Mouse (Mus musculus): Measurements from ENCODE around the gene Sema3e. TPM values are rescaled to one million over a fixed set of nuclear protein-coding genes. Genes with fewer than 3 reads are reported as not detected.

Sema3e gene
- polyA plus RNA-seq, 1 experiment from 2014 or later: 3.3 TPM

- Histone ChIP-seq H3K4me3 (replicated peaks) (no peak overlapping the region), H3K9ac (replicated peaks) (no peak overlapping the region), H3K27me3 (replicated peaks) (no peaks in the 10 kb centered on the region), H3K4me1 (no peaks in the 10 kb centered on the region), H3K36me3 (no peaks in the 10 kb centered on the region), H3K4me2 (no peak overlapping the region), H3K27ac (replicated peaks) (no peak overlapping the region), H3K9me3 (replicated peaks) (no peaks in the 10 kb centered on the region)
- no peak for ATAC-seq (ENCODE audit: low FRiP score)
- WGBS: 38% methylated on average over 5 of the region's 5 CpGs
These were observed 137.5 kb downstream of the Sema3e start for GRCm38 (mm10) chr5:14162579-14162978.

GRCm38 (mm10) chr5:14163280-14163679 lies 138.2 kb downstream of the Sema3e start:
- H3K9me3 ChIP-seq (replicated peaks): no peaks in the 10 kb centered on the region
- no peaks in the 10 kb centered on the region for H3K36me3 ChIP-seq
- no peaks in the 10 kb centered on the region for H3K27me3 ChIP-seq (replicated peaks)
- no peaks in the 10 kb centered on the region for H3K4me1 ChIP-seq
- H3K27ac ChIP-seq (replicated peaks): no peak overlapping the region
- 57% methylated on average over 3 of the region's 3 CpGs for WGBS
- peak; percentile 59 for ATAC-seq (ENCODE audit: low FRiP score)
- no peak overlapping the region for H3K4me2 ChIP-seq
- H3K4me3 ChIP-seq (replicated peaks): no peak overlapping the region
- H3K9ac ChIP-seq (replicated peaks): no peak overlapping the region

- H3K27ac ChIP-seq (replicated peaks): no peak overlapping the region
- H3K4me2 ChIP-seq: no peak overlapping the region
- WGBS: 70% methylated on average over 3 of the region's 3 CpGs
- H3K4me3 ChIP-seq (replicated peaks): no peak overlapping the region
- no peak overlapping the region for H3K9ac ChIP-seq (replicated peaks)
- ATAC-seq (ENCODE audit: low FRiP score): no peak
- H3K36me3 ChIP-seq: no peaks in the 10 kb centered on the region
- H3K4me1 ChIP-seq: no peaks in the 10 kb centered on the region
- no peaks in the 10 kb centered on the region for H3K27me3 ChIP-seq (replicated peaks)
- H3K9me3 ChIP-seq (replicated peaks): no peaks in the 10 kb centered on the region
These were observed 142.7 kb downstream of the Sema3e start for GRCm38 (mm10) chr5:14167776-14168175.

GRCm38 (mm10) chr5:14173355-14174183 lies 148.5 kb downstream of the Sema3e start:
- Histone ChIP-seq H3K27ac (replicated peaks) (no peak overlapping the region), H3K36me3 (no peaks in the 10 kb centered on the region), H3K4me1 (no peaks in the 10 kb centered on the region), H3K27me3 (replicated peaks) (no peaks in the 10 kb centered on the region), H3K4me2 (no peak overlapping the region), H3K9ac (replicated peaks) (no peak overlapping the region), H3K4me3 (replicated peaks) (no peak overlapping the region), H3K9me3 (replicated peaks) (no peaks in the 10 kb centered on the region)
- peak; percentile 65; the same call in 1 of the 2 replicates for ATAC-seq (ENCODE audit: low FRiP score)
- 73% methylated on average over 10 of the region's 10 CpGs for WGBS

- Histone ChIP-seq H3K27ac (replicated peaks) (no peak overlapping the region), H3K36me3 (no peaks in the 10 kb centered on the region), H3K4me2 (no peak overlapping the region), H3K4me3 (replicated peaks) (no peak overlapping the region), H3K9me3 (replicated peaks) (no peaks in the 10 kb centered on the region), H3K27me3 (replicated peaks) (no peaks in the 10 kb centered on the region), H3K9ac (replicated peaks) (no peak overlapping the region), H3K4me1 (no peaks in the 10 kb centered on the region)
- no peak for ATAC-seq (ENCODE audit: low FRiP score)
- 82% methylated on average over 10 of the region's 10 CpGs for WGBS
These were observed 155.5 kb downstream of the Sema3e start for GRCm38 (mm10) chr5:14180571-14180970.

- Histone ChIP-seq H3K9me3 (replicated peaks) (no peaks in the 10 kb centered on the region), H3K27ac (replicated peaks) (no peak overlapping the region), H3K4me1 (no peaks in the 10 kb centered on the region), H3K4me3 (replicated peaks) (no peak overlapping the region), H3K36me3 (no peaks in the 10 kb centered on the region), H3K4me2 (no peak overlapping the region), H3K27me3 (replicated peaks) (no peaks in the 10 kb centered on the region), H3K9ac (replicated peaks) (no peak overlapping the region)
- ATAC-seq (ENCODE audit: low FRiP score): no peak
- 87% methylated on average over 11 of the region's 11 CpGs for WGBS
These were observed 157.1 kb downstream of the Sema3e start for GRCm38 (mm10) chr5:14182156-14182555.

- H3K9ac ChIP-seq (replicated peaks): no peak overlapping the region
- WGBS: 28% methylated on average over 6 of the region's 6 CpGs
These were observed 170.2 kb downstream of the Sema3e start for GRCm38 (mm10) chr5:14195172-14195819.

GRCm38 (mm10) chr5:14198344-14199040 lies 173.4 kb downstream of the Sema3e start:
- WGBS: 80% methylated on average over 3 of the region's 3 CpGs
- no peak overlapping the region for H3K4me3 ChIP-seq (replicated peaks)
- H3K4me2 ChIP-seq: no peak overlapping the region
- no peaks in the 10 kb centered on the region for H3K27me3 ChIP-seq (replicated peaks)
- H3K36me3 ChIP-seq: no peaks in the 10 kb centered on the region
- H3K9me3 ChIP-seq (replicated peaks): no peaks in the 10 kb centered on the region
- no peak for ATAC-seq (ENCODE audit: low FRiP score)
- no peak overlapping the region for H3K27ac ChIP-seq (replicated peaks)
- no peak overlapping the region for H3K9ac ChIP-seq (replicated peaks)
- H3K4me1 ChIP-seq: peaks cover 5% of the 10 kb centered on the region; the same call in 1 of the 2 replicates

More at GRCm38 (mm10) chr5:14195172-14195819, 170.2 kb downstream of the Sema3e start:
- peaks cover 5% of the 10 kb centered on the region; the same call in 1 of the 2 replicates for H3K4me1 ChIP-seq
- no peaks in the 10 kb centered on the region for H3K27me3 ChIP-seq (replicated peaks)
- no peak overlapping the region for H3K27ac ChIP-seq (replicated peaks)
- no peak overlapping the region for H3K4me3 ChIP-seq (replicated peaks)
- H3K9me3 ChIP-seq (replicated peaks): no peaks in the 10 kb centered on the region
- no peaks in the 10 kb centered on the region for H3K36me3 ChIP-seq
- H3K4me2 ChIP-seq: peak overlapping the region; percentile 13; the same call in 1 of the 2 replicates
- peak; percentile 55; the same call in 1 of the 2 replicates for ATAC-seq (ENCODE audit: low FRiP score)

- Histone ChIP-seq H3K4me3 (replicated peaks) (no peak overlapping the region), H3K36me3 (no peaks in the 10 kb centered on the region), H3K9me3 (replicated peaks) (no peaks in the 10 kb centered on the region), H3K27me3 (replicated peaks) (no peaks in the 10 kb centered on the region), H3K4me2 (no peak overlapping the region), H3K27ac (replicated peaks) (no peak overlapping the region), H3K9ac (replicated peaks) (no peak overlapping the region), H3K4me1 (no peaks in the 10 kb centered on the region)
- no peak for ATAC-seq (ENCODE audit: low FRiP score)
- 81% methylated on average over 2 of the region's 2 CpGs for WGBS
These were observed 181.7 kb downstream of the Sema3e start for GRCm38 (mm10) chr5:14206794-14207193.

GRCm38 (mm10) chr5:14209962-14210361 lies 184.9 kb downstream of the Sema3e start:
- H3K4me2 ChIP-seq: no peak overlapping the region
- no peak overlapping the region for H3K9ac ChIP-seq (replicated peaks)
- H3K4me1 ChIP-seq: no peaks in the 10 kb centered on the region
- no peak for ATAC-seq (ENCODE audit: low FRiP score)
- no peak overlapping the region for H3K4me3 ChIP-seq (replicated peaks)
- no peak overlapping the region for H3K27ac ChIP-seq (replicated peaks)
- no peaks in the 10 kb centered on the region for H3K27me3 ChIP-seq (replicated peaks)
- H3K36me3 ChIP-seq: no peaks in the 10 kb centered on the region
- WGBS: 92% methylated on average over 3 of the region's 3 CpGs
- H3K9me3 ChIP-seq (replicated peaks): no peaks in the 10 kb centered on the region

- H3K4me1 ChIP-seq: no peaks in the 10 kb centered on the region
- no peak for ATAC-seq (ENCODE audit: low FRiP score)
- no peaks in the 10 kb centered on the region for H3K27me3 ChIP-seq (replicated peaks)
- H3K36me3 ChIP-seq: no peaks in the 10 kb centered on the region
- WGBS: 31% methylated on average over 7 of the region's 7 CpGs
- H3K4me2 ChIP-seq: no peak overlapping the region
- H3K9ac ChIP-seq (replicated peaks): no peak overlapping the region
- H3K4me3 ChIP-seq (replicated peaks): no peak overlapping the region
- no peaks in the 10 kb centered on the region for H3K9me3 ChIP-seq (replicated peaks)
- no peak overlapping the region for H3K27ac ChIP-seq (replicated peaks)
These were observed 191.1 kb downstream of the Sema3e start for GRCm38 (mm10) chr5:14216211-14216610.
